Mouse (Mus musculus) kidney, postnatal 36 days (tissue): ENCODE measurements around the gene Mdfi.

Source experiments
- DNase-seq, 2 experiments: peaks; one replicate each; pipeline ENCODE4 v3.0.0; 2021 to 2022; ENCODE audit warnings: mixed read lengths in 2 of 2

The Mdfi gene

DNA sequence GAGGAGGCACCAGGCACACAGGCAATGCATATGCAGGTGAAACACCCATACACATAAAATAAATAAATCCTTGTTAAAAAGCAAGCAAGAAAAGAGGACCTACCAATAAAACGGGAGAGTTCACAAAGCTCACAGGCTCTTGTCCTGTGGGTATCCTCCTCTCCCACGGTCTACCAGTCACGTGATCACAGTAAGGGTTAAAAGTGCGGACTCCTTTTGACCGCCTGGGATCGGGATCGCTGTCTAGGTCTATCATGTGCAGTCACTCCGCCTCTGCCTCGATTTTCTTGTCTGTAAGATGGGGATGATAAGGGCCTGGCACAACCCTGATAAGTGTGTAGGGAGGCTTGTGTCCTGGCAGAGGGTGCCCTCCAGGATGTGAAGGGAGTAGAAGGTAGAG lies 37.1 kb downstream of the Mdfi start:
- DNase-seq, result no peak

DNA sequence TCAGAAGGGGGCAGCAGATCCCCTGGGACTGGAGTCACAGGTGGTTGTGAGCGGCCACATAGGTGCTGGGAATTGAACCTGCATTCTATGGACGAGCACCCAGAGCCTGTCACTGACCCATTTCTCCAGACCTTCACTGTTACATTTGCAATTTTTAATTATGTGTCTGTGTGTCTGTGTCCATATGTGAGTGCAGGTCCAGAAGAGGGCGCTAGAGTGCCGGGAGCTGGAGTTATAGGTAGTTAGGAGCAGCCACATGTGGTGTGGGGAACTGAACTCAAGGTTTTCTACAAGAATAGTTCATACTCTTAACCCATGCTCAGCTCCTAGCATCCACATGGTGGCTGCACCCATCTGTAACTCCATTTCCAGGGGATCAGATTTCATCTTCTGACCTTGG lies 37.5 kb downstream of the Mdfi start:
- peak in 1 of 2 experiments; percentile 62 for DNase-seq

DNA sequence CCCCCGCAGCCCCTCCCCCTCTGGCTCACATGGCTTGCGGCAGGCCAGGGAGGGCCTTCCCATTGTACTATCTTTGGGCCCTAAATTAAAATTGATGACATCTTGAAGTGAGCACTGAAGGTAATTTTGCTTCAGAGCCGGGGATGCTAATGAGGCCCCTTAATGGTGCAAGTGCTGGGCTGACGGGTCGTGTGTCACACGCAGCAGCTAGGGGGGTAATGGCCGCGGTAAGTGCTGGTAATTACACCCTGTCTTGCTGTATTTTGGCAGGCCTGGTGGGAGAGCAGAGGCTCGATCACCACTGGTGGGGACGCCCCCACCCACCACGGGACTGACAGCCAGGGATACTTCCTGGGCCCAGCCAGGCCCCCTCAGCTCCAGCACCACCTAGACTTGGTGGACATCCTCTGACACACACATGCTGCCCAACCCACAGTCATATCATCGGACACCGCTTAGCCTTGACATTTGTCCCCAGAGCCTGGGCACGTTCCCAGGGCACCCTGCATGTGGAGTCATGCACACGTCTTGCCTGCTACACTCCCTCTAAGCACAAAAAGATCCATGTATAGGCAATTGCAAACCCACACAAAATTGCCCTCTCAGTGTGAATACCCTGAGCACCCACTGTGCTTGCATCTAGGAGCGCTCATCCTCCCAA lies 38.2 kb downstream of the Mdfi start:
- DNase-seq, result no peak

DNA sequence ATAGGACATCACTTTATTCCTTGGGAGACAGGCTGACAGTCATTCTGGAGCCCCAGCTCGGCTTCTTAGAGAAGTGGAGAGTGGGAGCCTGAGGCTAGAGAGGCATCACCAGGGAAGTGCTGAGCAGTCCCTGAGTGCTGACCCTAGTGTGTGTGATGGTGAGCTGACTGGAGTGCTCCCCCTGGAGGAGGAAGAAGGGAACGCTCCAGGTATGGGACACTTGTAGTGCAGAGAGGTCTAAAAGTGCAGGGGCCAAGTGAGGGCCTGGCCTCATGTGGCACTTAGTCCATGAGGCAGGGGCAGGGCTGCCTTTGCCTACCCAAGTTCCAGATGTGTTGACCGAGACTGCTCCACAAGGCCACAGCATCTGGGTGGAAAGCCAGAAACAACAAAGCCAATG lies 39.0 kb downstream of the Mdfi start:
- peak; percentile 61 to 82 for DNase-seq

DNA sequence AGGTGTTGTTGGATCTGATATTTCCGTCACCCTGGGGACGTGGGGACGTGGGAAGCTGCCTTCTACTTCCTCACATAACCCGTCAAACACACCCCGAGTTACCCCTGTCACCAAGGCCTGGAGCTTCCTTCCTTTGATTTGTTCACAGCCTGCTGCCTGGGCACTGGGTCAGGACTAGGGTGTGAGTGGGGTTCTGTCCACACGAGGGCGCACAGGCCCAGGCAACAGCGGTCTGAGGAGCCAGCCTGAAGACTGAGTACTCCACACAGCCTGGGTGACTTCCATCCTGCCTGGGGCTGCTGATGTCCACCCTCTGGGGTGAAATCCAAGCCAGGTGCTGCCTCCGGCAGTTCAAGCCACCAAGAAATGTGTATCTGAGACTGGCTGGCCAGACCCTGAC lies 41.1 kb downstream of the Mdfi start:
- DNase-seq, result peak; percentile 84 to 95

DNA sequence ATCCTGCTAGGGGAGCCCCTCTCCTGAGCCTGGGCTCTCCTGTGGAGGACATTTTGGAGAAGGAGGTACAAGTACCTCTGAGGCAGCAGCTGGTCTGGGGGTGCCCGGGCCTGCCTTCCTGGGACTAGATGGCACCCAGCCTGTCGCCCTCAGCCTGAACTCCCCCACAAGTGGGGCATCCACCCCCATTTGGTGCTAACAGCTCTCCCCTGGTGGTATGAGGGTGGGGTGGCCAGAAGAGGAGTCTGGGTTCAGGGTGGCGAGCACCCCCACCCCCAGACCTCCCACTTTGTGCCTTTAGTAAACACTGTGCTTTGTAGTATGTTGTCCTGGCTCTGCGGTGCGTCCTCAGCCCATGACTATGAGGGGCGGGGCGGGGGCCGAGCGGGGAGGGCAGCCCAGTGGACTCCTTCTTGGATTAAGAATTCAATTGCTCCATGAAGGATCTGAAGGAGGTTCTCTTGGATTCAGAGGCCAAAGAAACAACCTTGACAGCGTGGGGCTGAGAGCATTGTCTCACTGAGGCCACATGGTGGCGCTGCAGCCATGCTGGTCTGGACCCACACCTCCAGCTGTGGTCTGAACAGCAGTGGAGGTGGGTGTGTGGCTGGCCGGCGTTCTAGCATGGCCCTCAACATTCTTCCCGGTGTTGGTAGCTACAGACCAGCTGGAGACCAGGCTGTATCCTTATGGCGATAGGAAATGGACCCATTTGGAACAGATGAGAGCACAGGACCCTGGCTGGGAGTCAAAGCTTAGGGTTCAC lies 42.2 kb downstream of the Mdfi start:
- DNase-seq, result peak; percentile 57 to 82

DNA sequence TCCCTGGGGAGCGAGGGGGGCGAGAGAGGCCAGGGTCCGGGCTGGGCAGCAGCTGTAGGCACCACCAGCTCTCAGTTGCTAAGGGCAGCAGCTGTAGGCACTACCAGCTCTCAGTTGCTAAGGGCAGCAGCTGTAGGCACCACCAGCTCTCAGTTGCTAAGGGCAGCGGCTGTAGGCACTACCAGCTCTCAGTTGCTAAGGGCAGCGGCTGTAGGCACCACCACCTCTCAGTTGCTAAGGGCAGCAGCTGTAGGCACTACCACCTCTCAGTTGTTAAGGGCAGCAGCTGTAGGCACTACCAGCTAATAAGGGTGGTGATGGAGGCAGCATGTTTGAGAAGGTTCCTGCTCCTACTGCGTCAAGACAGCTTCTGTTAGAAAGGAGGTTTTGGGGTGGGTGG lies 45.5 kb downstream of the Mdfi start:
- DNase-seq, result no peak

DNA sequence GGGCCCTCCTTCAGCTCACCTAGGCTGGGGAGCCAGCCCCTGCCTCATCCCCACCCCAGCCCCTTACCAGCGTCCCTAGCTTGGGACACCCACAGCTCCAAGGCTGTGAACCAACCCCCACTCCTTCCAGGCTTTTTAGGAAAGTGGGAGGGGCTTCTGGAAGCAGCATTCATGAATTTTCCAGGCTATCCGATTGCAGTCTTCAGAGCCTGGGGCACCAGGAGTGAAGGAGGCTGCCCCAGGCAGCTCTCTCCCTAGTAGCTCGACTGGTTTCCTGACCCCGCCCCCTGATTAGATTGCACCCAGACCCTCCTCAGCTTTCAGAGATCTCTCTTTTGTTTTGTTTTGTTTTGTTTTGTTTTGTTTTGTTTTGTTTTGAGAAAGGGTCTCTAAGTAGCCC lies 46.2 kb downstream of the Mdfi start:
- no peak for DNase-seq

DNA sequence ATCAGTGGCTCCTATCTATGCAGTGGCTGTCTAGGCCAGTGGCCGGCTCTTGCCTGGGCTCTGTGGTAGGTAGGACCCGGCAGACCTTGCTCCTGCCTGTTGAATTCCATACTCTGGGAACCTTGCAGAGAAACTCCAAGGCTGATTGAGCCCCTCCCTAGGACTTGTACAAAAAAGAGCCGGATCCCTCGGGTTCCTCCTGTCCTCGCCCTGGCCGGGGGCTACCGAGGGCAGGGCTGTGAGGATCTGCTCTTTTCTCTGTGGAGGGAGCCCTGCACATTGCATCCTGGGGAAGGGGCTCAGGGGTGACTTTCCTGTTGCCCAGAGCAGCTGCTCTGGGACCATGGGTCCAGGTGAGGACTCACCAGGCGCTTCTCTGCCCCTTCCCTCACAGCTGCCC lies 46.9 kb downstream of the Mdfi start:
- no peak for DNase-seq

DNA sequence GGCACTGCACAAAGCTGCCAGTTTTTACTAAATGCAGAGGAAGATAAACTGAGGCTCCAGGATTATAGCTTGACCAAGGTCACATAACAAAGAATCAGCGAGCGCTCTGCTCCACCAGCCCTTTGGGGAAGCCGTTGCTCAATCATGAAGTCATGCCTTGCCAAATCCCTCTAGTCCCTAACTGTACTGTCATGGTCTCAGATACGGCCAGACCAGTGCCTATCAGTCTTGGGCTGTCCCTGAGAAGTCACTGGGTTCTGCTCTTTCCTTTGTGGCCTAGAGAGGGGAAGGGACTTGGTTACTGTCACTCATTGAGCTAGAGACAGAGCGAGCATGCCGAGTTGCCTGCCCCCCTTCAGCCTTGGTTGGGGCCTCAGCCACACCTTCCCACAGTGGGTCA lies 50.1 kb downstream of the Mdfi start:
- DNase-seq, result no peak

DNA sequence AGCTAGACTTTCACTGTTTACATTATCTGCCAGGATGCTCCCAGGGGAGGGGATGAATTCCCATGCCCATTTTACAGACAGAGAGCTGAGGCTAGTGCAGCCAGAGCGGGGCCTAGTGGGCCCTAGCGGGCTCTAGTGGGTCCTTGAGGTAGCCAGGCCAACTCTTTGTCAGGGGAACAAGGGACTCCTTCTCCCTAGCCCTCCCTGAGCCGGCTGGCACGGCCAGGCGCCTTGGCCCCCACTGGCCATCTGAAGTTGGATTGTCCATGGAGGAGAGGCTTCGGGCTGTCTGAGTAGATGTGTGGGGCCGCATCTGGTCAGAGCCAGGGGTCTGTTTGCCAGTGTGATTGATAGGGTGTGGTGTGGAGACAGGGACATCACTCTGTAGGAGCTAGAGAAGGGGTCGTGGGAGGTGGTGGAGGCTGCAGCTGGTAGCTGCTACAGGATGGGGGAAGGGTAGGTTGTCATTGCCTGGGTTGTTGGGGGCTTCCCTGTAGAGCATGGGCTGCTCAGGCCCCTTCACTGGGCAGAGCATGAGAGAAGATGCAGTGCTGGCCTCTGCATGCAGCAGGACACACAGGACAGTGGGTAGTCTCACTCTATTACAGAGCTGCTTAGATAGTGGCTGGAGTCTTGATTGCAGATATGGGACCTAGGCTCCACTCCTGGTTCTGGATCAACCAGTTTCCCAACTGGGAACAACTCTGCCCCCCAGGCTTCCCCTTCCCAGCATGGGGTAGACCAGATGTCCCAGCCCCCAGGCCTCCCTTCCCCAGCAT lies 50.9 kb downstream of the Mdfi start:
- DNase-seq, result no peak

DNA sequence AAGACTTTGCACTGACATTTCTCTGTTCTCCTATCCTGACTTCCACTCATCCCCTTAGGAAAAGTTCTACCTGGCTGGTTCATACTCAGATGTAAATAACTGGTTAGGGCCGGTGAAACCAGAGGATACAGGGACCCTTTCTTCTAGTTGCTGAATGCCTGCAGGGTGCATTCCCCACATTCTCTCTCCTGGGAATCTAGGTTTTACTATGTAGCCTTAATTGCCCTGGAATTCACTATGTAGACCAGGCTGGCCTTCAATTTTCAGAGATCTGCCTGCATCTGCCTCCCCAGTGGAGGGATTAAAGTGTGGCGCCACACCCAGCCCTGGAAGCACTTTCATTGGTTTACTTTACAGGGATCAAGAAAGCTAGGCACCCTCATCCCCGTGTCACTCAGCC lies 52.0 kb downstream of the Mdfi start:
- DNase-seq, result no peak

DNA sequence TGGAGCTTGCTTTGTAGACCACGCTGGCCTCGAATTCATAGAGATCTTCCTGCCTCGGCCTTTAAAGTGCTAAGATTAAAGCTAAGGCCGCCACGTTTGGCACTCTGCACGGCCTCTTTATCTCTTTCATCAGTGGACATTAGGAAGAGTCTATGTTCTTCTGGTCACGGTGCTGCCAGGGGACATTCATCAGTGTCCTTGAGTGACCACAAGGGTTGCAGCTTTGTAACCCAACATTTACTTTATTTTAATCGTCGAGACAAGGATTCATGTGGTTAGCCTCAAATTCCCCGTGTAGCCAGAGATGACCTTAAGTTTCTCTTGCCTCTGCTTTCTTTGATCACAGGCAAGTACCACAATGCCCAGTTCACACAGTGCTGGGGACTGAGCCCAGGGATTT lies 54.0 kb downstream of the Mdfi start:
- no peak for DNase-seq

DNA sequence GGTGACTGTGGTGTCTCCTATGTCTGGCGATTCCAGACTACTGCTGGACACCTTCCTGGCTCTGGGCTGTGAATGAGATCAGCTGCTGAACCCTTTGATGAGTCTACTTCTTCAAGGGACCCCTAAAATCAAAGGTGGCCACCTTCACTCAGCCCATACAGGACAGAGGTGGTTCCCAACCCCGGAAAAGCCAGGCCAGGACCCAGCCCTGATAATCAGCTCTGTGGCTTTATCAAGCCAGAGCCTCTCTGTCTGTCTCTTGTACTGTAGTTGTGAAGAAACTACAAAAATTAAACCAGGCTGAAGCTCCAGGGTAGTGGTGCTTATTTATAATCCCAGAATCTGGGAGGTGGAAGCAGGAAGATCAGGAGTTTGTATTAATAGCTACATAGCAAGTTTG lies 57.4 kb downstream of the Mdfi start:
- no peak for DNase-seq

DNA sequence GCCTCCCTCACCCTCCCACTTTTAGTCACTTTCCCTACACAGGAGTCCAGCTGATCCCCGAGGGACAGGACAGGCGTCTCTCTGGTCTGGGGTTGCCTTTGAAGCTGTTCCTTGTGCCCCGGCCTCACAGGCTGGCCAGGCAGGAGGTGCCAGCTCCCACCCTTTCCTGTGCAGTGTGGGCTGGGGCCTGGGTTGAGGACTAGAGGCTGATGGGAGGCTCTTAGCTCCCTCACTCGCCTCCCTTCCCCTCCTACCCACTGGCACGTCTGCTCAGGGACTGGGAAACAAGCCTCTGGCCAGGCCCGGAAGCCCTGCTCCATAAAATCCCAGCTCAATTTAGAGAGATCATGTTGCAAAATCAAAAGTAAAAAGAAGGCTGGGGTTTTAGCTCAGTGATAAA lies 60.9 kb downstream of the Mdfi start:
- peak in 1 of 2 experiments; percentile 16 for DNase-seq

DNA sequence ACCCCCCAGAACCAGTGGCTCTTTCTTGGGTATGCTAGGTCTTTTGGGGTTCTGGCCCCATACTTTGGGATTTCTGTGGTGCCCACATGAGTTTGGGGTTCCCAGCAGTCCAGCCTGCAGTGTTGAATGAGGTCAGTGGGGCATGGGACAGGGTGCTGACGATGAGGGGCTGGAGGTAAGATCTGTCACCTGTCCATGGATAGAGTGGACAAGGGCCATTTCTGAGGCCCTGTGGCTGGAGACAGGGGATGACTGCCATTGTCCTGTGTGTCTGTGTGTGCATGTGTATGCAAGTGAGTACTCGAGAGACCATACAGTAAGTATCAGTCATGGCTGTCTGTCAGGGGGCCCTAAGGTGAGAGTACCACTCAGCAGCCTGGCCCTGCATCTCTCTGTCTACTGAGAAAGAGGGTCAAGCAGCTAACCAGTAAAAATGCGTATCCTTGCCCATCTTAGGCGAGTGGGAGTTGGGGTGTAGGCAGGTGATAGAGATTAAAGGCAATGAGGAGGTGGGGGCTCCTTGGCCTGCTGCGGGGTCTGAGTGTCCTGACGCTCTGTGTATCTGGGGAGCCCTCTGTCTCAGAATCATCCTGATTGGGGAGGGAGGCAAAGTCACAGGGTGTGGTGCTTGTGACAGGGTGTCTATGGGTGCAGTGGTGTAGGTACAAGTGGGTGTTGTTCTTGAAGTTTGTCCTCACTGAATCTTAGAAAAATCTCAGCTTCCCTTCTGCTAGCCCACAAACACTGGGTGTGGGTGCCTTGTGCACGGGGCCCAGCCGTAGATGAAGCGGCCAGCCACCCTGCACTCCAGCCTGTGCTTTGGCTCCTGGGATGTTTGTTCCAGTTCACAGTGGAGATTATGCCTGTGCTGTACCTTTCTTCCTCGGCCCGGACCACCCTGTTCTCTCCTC lies 64.8 kb downstream of the Mdfi start:
- no peak for DNase-seq

DNA sequence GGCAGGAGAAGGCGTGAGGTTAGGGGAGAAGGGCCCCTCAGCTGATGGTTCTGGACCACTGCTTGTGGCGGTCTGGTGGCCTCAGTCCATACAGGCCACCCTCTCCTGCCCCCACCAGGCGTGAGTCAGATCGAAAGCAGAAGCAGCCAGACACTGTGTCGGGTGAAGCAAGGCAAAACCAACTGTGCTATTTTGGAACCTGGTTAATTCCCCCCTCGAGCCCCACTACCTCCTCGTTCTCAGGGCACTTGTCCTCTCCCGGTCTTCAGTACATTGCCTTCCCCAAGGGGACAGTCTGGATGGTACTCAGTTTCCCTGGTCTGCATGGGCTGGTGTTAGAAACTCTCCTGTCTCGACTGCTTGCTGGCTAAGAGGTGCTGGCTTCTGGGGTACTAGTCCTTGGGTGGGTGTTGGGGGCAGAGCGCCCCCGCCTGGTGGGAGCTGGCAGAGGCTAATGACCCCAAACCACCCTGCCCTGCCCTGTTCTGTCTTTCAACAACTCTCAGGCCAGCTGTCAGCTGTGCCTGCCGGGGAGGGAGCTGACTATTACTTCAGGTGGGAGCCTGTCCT lies 65.7 kb downstream of the Mdfi start:
- DNase-seq, result peak in 1 of 2 experiments; percentile 53

DNA sequence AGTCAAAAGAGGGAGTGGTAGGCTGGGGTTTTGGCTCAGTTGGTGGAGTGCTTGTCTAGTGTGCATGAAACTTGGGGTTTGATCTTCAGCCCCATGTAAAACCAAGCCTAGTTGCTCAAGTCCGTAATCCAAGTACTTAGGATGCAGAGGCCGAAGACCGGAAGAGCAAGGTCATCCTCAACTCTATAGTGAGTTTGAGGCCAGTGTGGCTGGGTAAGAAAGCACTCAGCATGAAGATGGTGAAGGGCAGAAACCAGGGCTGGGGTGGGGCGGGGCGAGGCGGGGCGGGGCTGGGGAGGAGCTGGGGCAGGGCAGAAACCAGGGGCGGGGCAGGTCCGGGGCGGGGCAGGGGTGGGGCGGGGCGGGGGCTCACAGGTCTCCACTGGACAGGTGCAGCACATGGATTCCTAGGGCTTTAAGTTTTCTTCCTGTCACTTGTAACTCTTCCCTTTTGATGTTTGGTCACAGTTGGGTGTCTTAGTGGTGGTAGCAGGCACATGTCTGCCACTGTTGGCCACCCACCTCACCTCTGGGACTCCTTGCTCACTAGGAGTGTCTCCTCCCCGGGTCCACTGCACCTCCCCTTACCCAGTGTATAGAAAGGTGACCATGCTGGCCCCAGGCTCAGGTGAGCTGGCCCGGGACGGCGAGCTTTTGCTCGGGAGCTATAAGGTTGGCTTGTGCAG lies 66.9 kb downstream of the Mdfi start:
- no peak for DNase-seq

DNA sequence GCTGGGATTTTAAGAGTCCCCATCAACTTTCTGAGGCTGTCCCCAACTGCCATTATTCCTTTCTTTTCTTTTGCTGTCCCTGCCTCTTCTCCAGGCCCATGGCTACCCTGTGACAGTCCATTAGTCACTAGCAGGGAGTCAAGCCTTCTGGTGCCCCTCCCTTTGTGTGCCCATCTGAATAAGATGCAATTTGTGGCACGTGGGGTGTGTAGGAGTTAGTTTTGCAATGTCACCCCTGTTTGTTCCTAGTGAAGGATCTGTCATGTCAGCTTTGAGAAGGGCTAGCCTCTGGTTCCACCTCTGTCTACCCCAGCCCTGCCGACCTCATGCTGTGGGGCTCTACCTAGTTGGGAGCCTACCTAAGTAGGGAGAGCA lies 67.4 kb downstream of the Mdfi start:
- no peak for DNase-seq

DNA sequence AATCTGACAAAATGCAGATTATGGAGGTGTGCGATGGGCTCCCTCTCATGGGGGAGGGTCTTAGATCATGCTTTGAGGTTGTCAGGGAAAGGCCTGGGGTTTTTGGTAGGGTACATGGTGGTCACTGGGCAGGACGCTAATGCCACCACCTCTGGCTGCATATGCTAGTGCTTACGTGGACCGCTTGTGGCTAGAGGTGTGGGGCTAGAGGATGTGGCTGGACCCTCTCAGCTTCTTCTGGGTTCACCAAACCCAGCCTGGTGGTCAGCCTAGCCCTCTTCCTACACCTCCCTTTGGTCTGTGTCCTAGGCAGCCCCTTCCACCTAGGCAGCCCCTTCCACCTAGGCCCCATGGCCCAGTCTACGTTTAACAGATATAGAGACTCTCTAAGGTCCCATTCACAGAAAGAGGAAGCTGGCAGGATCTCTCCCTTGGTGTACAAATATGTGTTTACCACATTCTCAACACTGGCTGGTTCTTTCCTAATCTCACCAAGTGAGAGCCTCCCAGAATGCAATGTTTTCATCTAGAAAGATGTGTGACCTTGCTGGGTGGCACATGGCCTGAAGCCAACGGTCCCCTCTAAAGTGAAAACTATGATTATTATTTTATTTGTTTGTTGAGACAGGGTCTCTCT lies 68.0 kb downstream of the Mdfi start:
- no peak for DNase-seq

DNA sequence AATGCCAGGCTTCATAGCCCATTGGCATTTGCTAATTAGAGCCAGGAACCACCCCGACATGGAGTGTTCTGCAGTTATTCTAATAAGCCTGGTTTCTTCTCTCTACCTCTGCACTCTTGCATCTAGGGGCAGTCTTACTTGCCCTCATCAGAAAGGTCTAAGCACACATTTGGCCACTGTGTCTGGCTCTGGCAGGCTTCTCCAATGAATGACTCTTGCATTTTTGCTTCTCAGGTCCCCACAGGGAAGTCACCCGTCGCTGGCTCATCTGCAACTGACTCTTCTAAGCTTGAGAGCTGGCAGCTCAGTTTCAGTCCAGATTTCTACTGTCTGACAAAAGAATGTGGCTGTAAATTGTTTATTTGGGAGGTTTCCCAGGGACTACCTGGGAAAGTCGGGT lies 68.5 kb downstream of the Mdfi start:
- DNase-seq, result no peak
